Mouse (Mus musculus) spleen, postnatal 36 days (tissue): ENCODE measurements around the gene Rpf1.

Experiments
- DNase-seq, 2 experiments: peaks; one replicate each; pipeline ENCODE4 v3.0.0; 2022; ENCODE audit warnings: low spot score in 2 of 2, mixed read lengths in 1 of 2

Rpf1 gene

GRCm38 (mm10) chr3:146520798-146521651 is at the start of gene Rpf1:
Rpf1 (minus strand) TSS chr3:146521429.
- peak; percentile 88 to 91 for DNase-seq

DNA sequence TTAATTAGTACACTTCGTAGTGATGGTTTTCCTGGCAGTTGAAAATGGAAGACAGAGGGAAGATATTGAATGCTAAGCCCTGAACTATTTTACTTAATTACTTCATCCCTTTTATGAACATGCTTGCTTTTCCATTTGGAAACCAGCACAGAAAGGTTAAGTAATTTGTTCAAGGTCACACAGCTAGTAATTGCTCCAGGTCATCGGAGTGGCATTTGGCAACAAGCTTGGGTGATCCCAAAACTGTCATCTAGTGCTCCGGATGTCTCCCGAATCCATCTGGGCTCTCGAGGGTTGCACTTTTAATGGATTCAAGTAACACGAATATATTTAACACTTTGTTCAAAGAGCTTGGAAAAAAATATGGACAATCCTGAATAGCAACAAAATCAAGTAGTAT is 49.7 kb upstream of the Rpf1 start:
- DNase-seq = no peak

GRCm38 (mm10) chr3:146570148-146570782 is 49.0 kb upstream of the Rpf1 start, which contains the start of gene Uox:
Uox (plus strand) TSS chr3:146570426.
- DNase-seq = no peak

DNA sequence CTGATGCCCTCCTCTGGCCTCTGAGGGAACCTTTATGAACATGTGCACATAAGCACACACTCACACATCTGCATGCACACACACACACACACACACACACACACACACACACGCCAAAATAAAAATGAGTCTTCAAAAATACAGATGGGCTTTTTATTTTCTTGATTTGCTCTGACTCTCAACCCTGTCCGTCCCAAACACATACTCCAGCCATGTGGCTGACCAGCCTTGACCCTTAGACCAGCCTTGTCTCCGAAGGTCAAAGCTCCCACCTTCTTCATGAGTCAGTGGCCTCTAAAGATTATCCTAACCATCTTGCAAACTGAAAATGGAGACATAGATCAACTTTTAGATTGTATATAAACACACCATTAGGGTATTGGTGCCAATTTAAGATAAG is 48.4 kb upstream of the Rpf1 start:
- no peak for DNase-seq

DNA sequence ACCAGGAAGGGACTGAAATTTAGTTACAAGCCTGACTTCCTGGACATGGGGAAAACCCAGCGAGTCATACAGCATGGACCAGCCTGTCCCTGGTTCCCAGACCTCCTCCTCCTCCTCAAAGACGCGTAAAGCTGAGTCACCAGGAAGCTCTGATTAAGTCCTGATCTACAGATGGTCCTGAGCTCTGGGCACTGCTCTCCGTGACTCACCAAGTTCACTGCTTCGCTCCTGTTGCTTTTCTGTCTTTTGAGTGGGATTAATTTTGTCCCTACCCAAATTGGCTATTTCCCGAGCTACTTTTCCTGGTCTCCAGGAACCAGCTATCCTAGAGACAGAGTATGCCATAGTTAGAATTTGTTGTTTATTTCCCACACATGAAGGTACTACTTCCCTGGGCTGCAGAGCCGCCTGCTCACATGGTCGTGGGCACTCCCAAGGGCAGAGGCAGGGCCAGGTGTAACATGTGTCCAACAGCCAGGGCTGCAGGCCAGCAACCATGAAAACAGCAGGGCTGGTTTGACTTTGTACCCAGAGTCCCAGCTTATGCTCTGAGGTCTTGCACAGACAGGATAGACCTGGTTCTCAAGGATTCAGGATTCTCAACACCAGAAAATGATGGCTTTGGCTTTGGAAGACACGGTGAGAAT is 46.8 kb upstream of the Rpf1 start:
- DNase-seq = no peak

DNA sequence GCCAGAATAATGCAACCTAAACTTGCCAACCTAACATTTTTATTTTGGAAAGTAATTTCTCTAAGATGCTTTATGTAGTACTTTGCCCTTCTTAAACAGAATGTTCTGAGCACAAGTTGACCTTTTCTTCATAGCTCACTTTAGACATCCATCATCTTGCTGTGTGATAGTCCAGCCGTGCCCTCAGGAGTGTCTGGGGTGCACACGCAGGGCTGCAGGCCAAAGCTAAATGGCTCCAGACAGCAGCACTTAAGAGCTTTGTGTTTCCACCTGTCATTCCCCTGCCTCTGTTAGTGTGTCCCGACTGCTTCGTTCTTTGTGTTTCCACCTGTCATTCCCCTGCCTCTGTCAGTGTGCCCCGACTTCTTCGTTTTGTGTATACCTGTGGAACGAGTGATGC is 46.1 kb upstream of the Rpf1 start:
- DNase-seq = no peak

DNA sequence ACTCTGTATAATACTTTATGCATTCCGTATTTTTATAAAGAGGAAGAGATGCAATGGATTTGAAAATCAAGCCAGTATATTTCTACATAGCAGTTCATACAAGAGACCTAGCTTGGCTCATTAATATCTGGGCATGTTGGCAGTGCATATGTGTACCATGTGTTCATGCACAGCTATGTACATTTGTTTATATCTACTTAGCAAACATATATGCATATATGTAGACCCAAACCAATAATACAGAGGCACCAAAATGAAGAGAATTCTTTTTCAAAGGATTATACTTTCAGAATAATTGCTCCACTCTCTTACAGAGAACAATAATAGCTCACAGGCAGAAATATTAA is 43.8 kb upstream of the Rpf1 start:
- no peak for DNase-seq

DNA sequence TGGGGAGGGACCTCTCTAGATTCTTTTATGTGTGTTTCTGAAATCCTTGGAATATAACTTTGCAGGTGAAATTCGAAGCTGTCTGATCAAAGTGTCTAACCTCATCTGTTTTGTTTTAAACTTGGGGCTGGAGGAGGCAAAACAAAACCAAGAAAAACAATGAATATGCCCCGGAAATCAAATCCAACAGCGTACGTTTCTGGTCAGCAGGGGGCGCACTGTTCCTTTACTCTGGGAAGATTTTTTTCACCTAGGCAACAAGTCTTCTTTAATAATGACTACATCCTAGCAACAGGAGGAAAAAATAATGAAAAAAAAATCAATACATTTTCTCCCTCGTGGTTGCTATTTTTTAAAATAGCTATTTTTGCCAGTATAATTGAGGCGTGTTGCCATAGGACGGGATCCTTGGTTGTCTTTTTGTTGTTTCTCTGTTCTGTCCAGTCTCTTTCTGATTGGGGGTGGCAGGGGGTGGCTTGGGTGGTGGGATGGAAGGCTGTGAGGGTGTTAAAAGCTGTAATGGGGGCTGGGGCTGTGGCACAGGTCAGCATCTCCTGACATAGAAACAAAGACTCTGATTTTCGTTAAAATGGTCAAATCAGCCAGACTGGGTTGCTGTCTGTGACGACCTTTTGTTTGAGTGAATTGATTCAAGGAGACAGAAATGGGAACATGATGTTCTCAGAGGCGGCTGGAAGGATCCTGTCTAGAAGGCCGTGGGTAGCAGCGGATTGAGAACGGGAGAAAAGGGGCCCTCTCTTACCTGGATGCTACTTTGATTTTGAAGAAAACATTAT is 43.2 kb upstream of the Rpf1 start:
- peak; percentile 24 to 52 for DNase-seq

DNA sequence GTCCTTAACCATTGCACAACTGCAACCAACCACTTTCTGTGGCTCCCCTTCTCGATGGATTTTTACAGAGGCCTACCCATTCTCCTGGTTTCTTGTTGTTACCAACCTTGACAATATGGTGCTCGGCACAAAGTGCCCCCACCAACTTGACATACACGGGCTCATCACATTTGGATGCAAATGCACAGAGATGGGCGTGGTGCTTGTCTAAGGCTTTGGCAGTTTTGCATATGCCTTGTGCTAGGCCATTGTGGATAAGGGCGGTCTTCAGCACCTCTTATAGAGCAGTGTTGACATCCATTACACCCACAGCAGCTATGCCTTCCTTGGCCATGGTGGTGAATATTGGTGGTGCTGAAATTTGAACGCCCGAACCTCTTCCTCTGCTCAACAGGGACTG is 41.7 kb upstream of the Rpf1 start:
- DNase-seq = no peak

DNA sequence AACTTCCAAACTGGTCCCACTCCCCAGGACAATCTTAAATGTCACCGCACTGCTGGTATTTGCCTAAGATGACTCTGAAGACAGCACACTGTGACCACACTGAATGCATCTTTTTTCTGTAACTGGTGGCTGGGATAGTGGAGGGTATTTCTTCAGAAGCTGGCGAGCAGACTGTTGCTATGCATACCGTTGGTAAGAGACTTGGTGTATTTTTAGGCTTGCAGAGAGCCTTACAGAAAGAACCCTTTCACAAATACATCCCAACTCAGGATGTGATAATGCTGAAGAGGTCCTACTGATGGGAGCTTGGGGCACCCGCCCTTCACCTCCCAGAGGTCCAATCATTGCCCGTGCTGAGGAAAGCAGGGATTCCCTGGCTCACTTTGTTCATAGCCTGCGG is 36.3 kb upstream of the Rpf1 start:
- DNase-seq = no peak

DNA sequence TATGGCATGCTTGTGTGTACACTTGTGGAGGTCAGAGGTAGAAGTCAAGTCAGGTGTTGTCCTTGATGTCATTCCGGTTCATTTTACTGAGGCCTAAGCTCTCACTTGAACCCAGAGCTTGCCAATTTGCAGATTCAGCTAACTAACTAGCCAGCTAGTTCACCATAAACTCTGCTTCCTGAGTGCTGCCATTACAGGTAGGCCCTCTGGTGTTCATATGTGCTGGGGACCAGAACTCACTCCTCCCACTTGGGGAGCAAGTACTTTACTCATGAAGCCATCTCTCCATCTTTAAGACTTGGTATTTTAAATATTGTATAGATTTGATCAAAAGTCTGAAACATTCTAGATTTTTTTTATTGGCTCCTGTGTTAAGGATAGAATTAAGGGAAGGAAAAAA is 35.3 kb upstream of the Rpf1 start:
- no peak for DNase-seq

DNA sequence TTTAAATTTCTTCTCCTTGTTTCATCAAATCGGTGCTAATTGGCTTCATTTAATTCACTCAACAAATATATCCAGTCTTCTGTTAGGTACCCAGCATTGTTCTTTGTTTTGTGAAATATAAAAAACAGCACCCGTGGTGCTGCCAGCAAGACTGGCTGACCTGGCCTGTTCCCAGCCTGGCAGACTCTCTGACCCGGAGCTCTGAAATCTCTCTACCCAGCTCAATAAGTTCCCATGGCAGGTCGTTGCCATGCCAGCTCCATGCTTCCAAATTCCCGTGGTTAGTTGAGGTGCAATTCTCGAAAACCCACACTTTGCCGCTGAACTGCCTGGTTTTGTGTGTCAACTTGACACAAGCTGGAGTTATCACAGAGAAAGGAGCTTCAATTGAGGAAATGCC is 33.6 kb upstream of the Rpf1 start:
- no peak for DNase-seq

GRCm38 (mm10) chr3:146543632-146544031 is 22.4 kb upstream of the Rpf1 start:
- no peak for DNase-seq

- no peak for DNase-seq
Observed at GRCm38 (mm10) chr3:146540521-146541273, 19.5 kb upstream of the Rpf1 start.

GRCm38 (mm10) chr3:146534986-146535385 is 13.8 kb upstream of the Rpf1 start:
- DNase-seq = no peak

- DNase-seq = no peak
Observed at GRCm38 (mm10) chr3:146528335-146528734, 7.1 kb upstream of the Rpf1 start.

- DNase-seq = no peak
Observed at GRCm38 (mm10) chr3:146521652-146522020, 407 bp upstream of the Rpf1 start.

GRCm38 (mm10) chr3:146520226-146520797 is 917 bp downstream of the Rpf1 start:
- no peak for DNase-seq

GRCm38 (mm10) chr3:146506711-146507110 is 14.5 kb downstream of the Rpf1 start:
- no peak for DNase-seq

DNA sequence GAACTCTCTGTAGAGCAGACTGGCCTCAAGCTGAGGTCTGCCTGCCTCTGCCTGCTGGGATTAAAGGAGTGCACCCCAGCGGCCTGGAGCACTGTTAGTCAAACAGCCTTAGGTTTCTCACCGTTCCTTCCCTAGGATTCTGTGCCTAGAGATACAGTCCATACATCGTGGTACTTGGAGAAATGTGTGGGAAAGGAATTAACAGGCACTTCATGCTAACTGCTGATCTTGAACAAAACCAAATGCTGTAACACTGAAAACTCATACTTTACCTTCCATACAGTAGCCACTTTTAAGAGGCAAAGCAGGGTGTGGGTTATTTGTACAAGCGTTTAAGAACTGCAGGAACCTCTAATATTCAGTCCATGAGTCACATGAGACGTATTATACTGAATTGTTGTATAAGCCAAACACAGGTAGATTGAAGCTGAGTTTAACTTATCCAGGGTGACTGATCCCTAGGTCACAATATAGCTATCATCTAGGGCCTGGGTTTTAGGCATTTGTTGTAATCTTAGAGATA is 19.6 kb downstream of the Rpf1 start:
- no peak for DNase-seq

- DNase-seq = no peak
Observed at GRCm38 (mm10) chr3:146500810-146501201, 20.4 kb downstream of the Rpf1 start.
